Mouse (Mus musculus): ENCODE data around the gene Miox. TPM values are rescaled to one million over a fixed set of nuclear protein-coding genes. Genes with fewer than 3 reads are reported as not detected.

The Miox gene
- total RNA-seq, 2 experiments from 2014 or later = not detected

DNA sequence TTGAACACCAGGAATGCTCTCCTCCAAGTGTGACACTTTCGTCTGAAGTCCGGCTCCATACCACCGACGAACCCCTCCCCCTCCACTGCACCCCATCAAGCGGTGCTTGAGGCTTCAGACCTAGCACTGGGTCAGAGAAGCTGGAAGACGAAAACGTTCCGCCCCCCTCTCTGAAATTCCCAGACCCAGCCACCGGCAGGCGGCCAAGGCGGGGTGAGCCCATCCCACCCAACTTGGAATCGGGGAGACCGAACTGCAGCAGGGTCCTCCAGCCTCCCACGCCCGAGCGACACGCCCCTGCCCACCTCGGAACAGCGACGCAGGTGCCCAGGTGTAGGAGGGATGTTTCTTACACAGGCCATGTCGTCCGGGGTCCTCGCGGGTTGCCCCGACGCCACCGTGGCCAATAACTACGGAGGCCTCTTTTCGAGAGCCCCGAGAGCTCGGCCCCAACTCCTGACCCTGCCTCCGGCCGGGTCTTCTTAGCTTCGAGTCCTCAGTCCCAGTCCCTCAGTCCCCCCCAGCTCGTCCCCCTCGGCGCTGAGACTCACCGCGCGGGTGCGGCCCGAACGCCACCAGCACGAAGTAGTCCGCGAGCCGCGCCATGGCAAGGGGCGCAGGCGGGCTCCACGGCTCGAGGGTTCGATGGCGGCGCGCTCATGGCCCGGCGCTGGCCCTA lies 19.5 kb upstream of the Miox start:
- peak in 1 of 2 experiments; percentile 20 for DNase-seq (ENCODE audit: extremely low spot score in 1 of 2, low spot score in 1 of 2)

- DNase-seq (ENCODE audit: extremely low spot score in 1 of 2, low spot score in 1 of 2) = peak; percentile 87 to 90
Observed at GRCm38 (mm10) chr15:89315190-89315731, 18.9 kb upstream of the Miox start, which contains the start of gene Sbf1. Sbf1 (minus strand) TSS chr15:89315311.

DNA sequence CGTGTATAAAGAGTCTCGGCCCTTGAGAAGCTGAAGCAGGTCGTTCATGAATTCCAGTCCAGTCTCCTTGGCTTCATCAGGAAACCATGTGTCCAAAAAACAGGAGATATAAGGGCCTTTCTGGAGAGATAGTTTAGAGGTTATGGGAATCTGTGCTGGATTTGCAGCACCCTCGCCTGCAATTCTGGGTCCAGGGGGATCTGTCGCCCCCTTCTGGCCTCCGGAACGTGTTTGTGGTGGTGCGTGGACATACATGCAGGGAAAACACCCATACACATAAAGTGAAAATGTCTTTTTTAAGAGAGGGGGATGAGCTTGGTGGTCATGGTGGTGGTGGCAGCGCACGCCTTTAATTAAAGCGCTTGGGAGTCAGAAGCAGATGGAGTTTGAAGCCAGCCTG lies 18.1 kb upstream of the Miox start:
- DNase-seq (ENCODE audit: extremely low spot score in 1 of 2, low spot score in 1 of 2) = no peak

DNA sequence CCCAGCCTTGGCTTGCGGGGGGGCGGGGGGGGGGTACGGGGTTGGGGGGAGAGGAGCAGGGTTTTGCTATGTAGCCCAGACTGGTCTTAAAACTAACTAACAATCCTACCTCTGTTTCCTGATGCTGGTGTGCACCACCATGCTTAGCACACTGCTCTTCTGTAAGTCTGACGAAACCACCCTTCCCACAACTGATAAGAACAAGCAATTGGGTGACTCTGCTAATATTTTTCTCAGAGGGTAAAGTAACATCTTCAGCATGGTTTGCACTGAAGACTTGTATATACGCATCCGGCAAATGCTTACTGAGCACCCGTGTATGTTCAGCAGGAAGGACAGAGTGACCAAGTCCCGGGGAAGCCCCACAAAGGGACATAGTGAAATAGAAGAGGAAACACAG lies 12.9 kb upstream of the Miox start:
- DNase-seq (ENCODE audit: extremely low spot score in 1 of 2, low spot score in 1 of 2) = no peak

GRCm38 (mm10) chr15:89322670-89323522 lies 11.3 kb upstream of the Miox start, which contains the start of gene Adm2:
Adm2 (plus strand) TSS chr15:89322720.
- DNase-seq (ENCODE audit: extremely low spot score in 1 of 2, low spot score in 1 of 2) = no peak

DNA sequence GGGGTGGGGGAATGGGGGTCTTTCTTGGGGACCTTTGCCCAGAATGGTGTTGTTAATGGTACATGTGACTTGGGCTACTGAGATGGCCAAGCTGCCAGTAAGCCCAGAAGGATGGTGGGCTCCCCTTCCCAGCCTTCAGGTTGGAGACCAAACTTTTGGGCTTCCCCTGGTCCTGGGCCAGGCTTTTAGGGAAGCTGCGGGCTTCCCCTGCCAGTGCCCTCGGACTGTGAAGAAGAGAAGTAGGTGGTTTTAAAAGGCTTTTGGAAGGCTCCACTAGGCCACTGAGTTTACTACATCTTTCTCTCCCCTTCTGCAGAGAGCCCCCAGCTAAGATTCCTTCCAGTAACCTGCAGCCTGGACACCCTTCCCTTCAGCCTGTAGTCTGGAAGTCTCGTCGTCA lies 10.5 kb upstream of the Miox start:
- DNase-seq (ENCODE audit: extremely low spot score in 1 of 2, low spot score in 1 of 2) = no peak

DNA sequence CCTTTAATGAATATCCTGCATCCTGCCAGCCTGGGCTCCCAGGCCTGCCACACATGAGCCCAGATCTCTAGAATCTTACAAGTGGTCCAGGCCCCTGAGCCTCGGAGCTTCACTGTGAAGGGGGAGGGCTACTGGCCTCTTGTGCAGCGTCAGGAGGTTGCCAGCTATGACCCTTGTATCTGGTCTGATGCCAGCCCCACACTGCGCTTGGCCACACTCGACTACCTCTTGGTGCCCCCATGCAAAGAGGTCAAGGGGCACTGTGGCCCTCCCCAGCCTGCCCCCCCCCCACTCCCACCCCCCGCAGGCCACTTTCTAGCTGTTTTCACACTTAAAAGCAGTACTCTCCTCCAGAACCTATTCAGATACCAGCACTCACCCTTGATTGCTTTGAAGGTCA lies 7.8 kb upstream of the Miox start:
- DNase-seq (ENCODE audit: extremely low spot score in 1 of 2, low spot score in 1 of 2) = no peak

GRCm38 (mm10) chr15:89334774-89335537 lies 758 bp downstream of the Miox start:
- no peak for DNase-seq (ENCODE audit: extremely low spot score in 1 of 2, low spot score in 1 of 2)

- no peak for DNase-seq (ENCODE audit: extremely low spot score in 1 of 2, low spot score in 1 of 2)
Observed at GRCm38 (mm10) chr15:89336422-89336821, 2.2 kb downstream of the Miox start.

DNA sequence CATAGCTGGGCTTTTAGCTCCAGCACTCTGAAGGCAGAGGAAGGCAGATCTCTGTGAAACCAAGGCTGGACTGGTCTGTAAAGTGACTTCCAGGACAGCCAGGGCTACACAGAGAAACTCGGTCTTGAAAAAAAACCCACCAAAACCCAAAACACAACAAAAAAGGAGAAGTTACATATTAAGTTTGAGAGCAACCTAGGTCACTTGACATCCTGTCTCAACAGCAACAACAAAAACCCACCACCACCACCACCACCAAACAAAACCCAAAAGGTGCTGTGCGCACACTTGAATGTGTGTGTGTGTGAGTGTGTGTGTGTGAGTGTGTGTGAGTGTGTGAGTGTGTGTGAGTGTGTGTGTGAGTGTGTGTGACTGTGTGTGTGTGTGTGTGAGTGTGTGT lies 5.5 kb downstream of the Miox start:
- DNase-seq (ENCODE audit: extremely low spot score in 1 of 2, low spot score in 1 of 2) = no peak

- DNase-seq (ENCODE audit: extremely low spot score in 1 of 2, low spot score in 1 of 2) = no peak
Observed at GRCm38 (mm10) chr15:89340136-89340535, 5.9 kb downstream of the Miox start.

DNA sequence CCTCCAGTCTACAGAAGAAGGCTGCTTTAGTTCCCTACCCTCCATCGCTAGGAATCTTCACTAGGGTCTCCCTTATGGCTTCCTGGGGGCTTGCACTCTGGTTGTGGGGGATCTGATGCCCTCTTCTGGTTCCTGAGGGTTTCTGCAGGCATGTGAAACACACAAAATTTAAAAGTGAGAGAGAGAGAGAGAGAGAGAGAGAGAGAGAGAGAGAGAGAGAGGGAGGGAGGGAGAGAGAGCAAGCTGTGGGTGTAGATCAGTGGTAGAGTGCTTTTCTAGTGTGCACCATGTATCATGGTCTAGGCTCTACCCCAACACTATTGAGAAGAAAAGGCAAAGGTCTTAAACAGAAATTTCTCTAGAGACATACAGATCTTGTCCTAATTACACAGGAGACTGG lies 7.5 kb downstream of the Miox start:
- DNase-seq (ENCODE audit: extremely low spot score in 1 of 2, low spot score in 1 of 2) = no peak

DNA sequence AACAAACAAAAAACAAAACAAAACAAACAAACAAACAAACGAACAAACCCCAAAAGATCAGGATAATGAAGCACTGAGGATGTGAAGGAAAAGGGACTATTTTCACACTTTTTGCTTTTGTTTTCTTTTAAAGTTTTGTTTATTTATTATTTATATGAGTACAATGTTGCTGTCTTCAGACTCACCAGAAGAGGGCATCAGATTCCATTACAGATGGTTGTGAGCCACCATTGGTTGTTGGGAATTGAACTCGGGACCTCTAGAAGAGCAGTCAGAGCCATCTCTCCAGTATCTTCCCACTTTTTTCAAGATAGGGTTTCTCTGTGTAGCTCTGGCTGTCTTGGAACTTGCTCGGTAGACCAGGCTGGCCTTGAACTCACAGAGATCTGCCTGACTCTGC lies 9.1 kb downstream of the Miox start:
- DNase-seq (ENCODE audit: extremely low spot score in 1 of 2, low spot score in 1 of 2) = no peak

DNA sequence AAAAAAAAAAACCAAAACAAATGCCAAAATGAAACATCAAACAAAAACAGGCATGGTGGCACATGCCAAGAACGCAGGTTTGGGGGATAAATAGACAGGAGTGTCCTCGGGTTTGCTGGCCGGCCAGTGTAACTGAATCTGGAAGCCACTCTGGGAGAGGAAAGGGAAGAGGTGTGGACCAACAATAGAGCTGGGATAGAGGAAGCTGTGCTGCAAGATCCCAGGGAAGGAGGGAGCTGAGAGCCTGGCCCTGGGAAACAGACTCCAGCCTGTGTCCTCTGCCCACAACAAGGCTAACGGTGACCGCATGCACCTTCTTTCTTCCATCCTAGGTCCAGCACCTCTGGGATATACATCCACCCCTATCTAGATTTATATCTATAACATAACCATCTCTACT lies 16.2 kb downstream of the Miox start:
- no peak for DNase-seq (ENCODE audit: extremely low spot score in 1 of 2, low spot score in 1 of 2)

DNA sequence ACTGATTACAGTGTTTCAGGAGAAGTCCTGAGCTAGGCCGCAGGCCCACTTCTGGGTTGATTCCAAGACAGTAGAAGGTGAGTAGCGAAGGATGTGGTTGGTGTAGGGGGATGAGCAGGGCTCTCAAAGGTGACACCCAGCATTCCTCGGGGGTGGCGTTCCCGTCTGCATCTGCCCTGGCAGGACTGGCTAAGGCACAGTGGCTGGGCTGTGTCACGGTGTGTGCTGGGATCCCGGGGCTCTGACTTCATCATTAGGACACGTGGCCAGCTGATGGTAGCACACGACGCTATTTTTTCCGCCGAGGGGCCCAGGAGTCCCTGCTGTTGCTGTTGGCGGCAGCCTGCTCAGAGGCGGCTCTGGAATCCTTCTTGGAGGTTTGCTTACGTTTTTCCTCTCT lies 17.1 kb downstream of the Miox start:
- DNase-seq (ENCODE audit: extremely low spot score in 1 of 2, low spot score in 1 of 2) = no peak

DNA sequence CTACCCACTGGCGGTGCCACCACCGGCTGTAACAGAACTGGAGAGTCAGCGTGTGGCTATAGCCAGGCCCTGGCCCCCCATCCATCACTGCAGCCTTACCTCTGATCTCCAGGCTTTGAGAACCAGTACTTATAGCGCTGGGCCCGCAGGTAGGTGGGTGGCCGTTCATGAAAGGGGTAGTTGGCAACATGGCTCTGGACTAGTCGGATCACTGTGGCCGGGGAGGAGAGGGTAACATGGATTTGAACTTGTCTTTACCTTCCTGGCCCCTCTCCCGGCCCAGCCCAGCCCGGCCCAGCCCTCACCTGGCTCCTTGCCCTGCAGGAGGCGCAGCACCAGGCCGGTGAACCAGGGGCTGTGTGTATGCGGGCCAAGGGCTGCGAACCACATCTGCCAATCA lies 17.9 kb downstream of the Miox start:
- no peak for DNase-seq (ENCODE audit: extremely low spot score in 1 of 2, low spot score in 1 of 2)

DNA sequence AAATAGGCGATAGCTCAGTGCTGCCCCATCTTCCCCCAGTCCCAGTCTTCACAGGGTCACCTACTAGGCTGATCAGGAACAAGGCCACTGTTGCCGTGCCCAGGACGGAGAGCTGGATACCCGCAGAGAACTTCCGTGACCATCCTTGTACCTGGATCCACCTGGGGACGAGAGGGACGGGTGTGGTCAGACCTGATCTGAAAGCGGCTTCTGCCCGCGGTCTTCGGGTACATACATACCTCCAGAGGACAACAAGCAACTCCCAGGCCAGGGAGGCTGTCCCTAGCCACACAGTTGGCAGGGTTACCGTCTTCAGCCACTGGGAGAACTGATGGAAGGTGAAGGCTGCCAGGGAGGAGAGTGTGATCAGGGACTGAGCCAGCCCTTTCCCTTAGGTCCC lies 18.6 kb downstream of the Miox start:
- no peak for DNase-seq (ENCODE audit: extremely low spot score in 1 of 2, low spot score in 1 of 2)

DNA sequence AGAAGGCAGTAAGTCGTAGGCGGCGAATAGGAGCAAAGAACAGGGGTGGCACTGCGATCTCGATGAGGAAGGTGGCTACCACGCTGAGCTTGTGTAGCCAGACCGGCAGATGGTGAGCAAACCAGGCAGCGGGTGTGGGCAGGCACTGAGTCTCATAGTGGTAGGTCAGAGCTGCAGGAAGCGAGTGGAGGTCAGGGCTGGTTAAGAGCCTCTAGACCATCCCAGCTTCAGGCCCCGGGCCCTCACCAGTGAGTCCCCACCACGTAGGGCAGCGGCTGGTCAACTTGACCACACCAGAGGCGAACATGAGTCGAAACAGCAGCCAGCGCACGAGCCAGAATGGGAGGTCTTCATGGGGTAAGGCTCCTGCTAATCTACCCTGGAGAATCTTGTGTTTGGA lies 19.6 kb downstream of the Miox start:
- DNase-seq (ENCODE audit: extremely low spot score in 1 of 2, low spot score in 1 of 2) = no peak

GRCm38 (mm10) chr15:89354455-89354854 lies 20.3 kb downstream of the Miox start:
- no peak for DNase-seq (ENCODE audit: extremely low spot score in 1 of 2, low spot score in 1 of 2)

DNA sequence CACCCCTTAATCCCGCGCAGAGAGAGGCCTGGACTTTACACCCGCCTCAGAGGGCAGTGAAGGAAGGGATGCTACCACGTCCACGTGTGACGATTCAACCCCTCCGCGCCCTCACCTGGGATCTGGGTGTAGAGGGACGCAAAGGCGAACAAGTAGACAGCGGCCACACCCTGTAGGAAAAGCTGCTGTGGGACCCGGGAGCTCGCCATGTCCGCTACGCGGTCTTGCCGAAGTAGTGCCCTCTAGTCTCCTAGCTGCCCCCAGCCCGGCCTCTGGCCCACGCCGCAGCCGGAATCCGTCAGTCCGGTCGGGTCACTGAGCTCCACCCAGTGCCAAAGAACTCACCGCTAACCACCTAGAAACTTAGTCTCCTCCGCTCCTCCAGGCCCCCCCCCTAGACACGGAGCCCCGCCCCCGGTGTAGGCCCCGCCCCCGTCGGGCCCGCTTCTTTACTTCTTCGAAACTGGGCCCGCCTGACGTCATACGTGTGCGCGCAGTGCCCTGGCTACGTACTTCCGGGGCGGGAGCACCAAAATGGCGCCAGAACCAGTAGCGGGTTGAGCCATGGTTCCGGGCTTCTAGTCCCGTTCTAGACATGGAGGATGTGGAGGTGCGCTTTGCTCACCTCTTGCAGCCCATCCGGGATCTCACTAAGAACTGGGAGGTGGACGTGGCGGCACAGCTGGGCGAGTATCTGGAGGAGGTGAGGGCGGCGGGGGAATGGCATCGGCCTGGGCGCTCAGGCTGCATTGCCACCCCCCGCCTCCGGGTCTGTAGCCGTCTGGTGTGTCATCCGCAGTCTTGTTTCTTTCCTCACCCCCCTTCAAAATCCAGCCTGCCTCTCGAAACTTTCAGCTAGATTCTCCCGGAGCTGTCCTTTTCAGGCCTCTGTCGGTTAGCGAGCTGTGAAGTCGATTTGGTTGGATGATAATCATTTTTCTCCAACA lies 21.3 kb downstream of the Miox start, which contains the start of the genes Lmf2 and Ncaph2:
TSS of gene Lmf2 (minus strand) at position 419 of the 947 bp plus-strand sequence.
TSS of gene Ncaph2 (plus strand) at position 479 of the 947 bp plus-strand sequence.
- DNase-seq (ENCODE audit: extremely low spot score in 1 of 2, low spot score in 1 of 2) = peak; percentile 93 to 94

Data from layer of hippocampus, postnatal 25 days (tissue).